Mouse (Mus musculus) cortical plate, adult 2 months (tissue): ENCODE measurements around the gene Ptprm.

Experiments
- CTCF ChIP-seq: fragments of 200-500 bp; IDR thresholded peaks from 2 replicates; pipeline ENCODE4 v1.5.1; 2011; ENCODE audit warnings: mild to moderate bottlenecking, control low read depth, low read length; ENCODE audit not compliant: insufficient read depth; ENCODE audit errors: extremely low read depth
- POLR2A ChIP-seq: fragments of 200-500 bp; IDR thresholded peaks from 2 replicates; pipeline ENCODE4 v1.6.1; 2011; ENCODE audit warnings: mild to moderate bottlenecking, low read length, control low read depth; ENCODE audit not compliant: insufficient read depth; ENCODE audit errors: extremely low read depth

DNA sequence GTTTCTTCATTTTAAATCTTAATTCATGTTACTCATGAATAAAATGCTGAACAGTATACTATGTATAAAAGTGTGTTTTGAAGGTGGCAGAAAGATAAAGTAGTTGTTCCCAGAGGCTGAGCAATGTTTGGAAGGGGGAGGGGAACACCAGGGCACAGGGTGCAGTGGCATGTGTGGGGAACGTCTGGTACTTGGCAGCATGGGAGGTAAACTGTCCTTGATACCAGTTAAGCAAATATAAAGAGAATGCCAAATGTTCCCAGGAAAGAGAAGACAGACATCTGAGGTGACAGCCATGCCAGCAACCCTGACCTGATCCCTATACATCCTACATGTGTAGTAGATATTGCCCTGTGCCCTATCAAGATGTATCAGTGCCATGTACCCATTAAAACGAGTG lies 472.0 kb downstream of the Ptprm start:
- TF ChIP-seq CTCF (no peak), POLR2A (no peak)
